Mouse (Mus musculus) neural tube, embryonic 14.5 days (tissue): ENCODE results near the gene Tas1r3. TPM values are rescaled to one million over a fixed set of nuclear protein-coding genes. Genes with fewer than 3 reads are reported as not detected.

ENCODE experiments used
- ATAC-seq: fragments of 200-750 bp; cut with Nextera tagmentation; 2 replicates; pipeline ENCODE4 v1.8.0; 2017; ENCODE audit warnings: low read depth, mild to moderate bottlenecking, moderate TSS enrichment, moderate library complexity
- H3K27ac ChIP-seq: fragments of 300-500 bp; sonication (generic); 2 replicates; pipeline ENCODE4 v1.5.1; 2014; ENCODE audit warnings: low read depth, mild to moderate bottlenecking, control low read depth, low read length, moderate library complexity, mixed read lengths
- H3K27me3 ChIP-seq: fragments of 300-500 bp; sonication (generic); 2 replicates; pipeline ENCODE4 v1.6.1; 2014; ENCODE audit warnings: low read length; ENCODE audit not compliant: control insufficient read depth, insufficient read depth
- H3K36me3 ChIP-seq: fragments of 300-500 bp; sonication (generic); 2 replicates; pipeline ENCODE4 v1.6.1; 2014; ENCODE audit warnings: low read length, mixed read lengths; ENCODE audit not compliant: control insufficient read depth, insufficient read depth
- H3K4me1 ChIP-seq: fragments of 300-500 bp; sonication (generic); 2 replicates; pipeline ENCODE4 v1.6.1; 2014; ENCODE audit warnings: low read length; ENCODE audit not compliant: control insufficient read depth, insufficient read depth
- H3K4me2 ChIP-seq: fragments of 300-500 bp; sonication (generic); 2 replicates; pipeline ENCODE4 v1.6.1; 2014; ENCODE audit warnings: mild to moderate bottlenecking, low read depth, low read length, control low read depth
- H3K4me3 ChIP-seq: fragments of 300-500 bp; sonication (generic); 2 replicates; pipeline ENCODE4 v1.5.1; 2014; ENCODE audit warnings: low read depth, low read length, control low read depth, mixed read lengths
- H3K9ac ChIP-seq: fragments of 300-500 bp; sonication (generic); replicated peaks from 2 replicates; pipeline ENCODE4 v1.6.1; 2014; ENCODE audit warnings: low read depth, mild to moderate bottlenecking, control low read depth, low read length, mixed read lengths
- H3K9me3 ChIP-seq: fragments of 300-500 bp; sonication (generic); 2 replicates; pipeline ENCODE4 v1.6.1; 2016; ENCODE audit warnings: low read length; ENCODE audit not compliant: control insufficient read depth
- WGBS: fragments of 180-500 bp; shearing (Covaris S2); extraction: QIAGEN DNeasy Blood & Tissue Kit; methylation state at CpG from one replicate; pipeline ENCODE4 v1.1.7; 2014; 5-methylcytosine and 5-hydroxymethylcytosine counted together
- polyA plus RNA-seq: library from polyadenylated mRNA; unstranded; fragments of >200 nt; fragmentation: Nextera tagmentation; extraction: Ambion mirVana; gene quantifications from 2 replicates; pipeline ENCODE4 v1.2.1, GENCODE M21; 2014

Gene Tas1r3
- polyA plus RNA-seq, 1 experiment from 2014 or later, result 0.47 TPM

- 15% methylated on average over 8 of the region's 8 CpGs for WGBS
- 0 out of 2 replicates have a peak, but pooled peaks have one; percentile 19 for ATAC-seq
- H3K27me3 ChIP-seq, result peaks cover 4% of the 10 kb centered on the region; the same call in 1 of the 2 replicates
- H3K27ac ChIP-seq, result no peak overlapping the region
- H3K4me1 ChIP-seq, result 0 out of 2 replicates have a peak, but pooled peaks cover 5% of the 10 kb centered on the region
- peak overlapping the region; percentile 53 for H3K4me2 ChIP-seq
- peak overlapping the region; percentile 26 for H3K4me3 ChIP-seq
- peak overlapping the region; percentile 21; the same call in 1 of the 2 replicates for H3K9ac ChIP-seq
- peaks cover 4% of the 10 kb centered on the region; the same call in 1 of the 2 replicates for H3K36me3 ChIP-seq
- no peaks in the 10 kb centered on the region for H3K9me3 ChIP-seq
These were observed 22.8 kb downstream of the Tas1r3 start for GRCm38 (mm10) chr4:155840076-155841002.

DNA sequence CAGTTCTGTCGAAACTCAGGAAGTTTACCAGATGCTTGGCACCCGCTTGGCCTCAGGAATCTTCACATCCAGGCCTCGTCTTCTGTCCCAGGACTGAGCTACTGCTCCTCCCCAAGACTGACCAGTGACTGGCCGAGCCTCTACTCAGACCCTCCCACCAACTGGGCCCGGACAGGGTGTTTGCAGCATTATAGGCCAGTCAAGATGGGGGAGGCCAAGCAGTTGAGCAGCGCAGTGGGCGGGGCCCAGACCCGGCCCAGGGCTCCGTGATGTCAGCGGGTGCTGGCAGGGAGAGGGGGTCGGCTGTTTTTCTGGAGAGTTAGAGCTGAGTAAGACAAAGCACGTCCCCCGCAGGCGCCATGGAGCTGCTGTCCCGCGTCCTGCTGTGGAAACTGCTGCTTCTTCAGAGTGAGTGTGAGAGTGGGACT, 23.7 kb downstream of the Tas1r3 start, which contains the start of gene Mxra8:
Gene Mxra8, plus strand, starts transcription at position 198 of the 428 bp plus-strand sequence.
- peak within 1 kb of the TSS; percentile 21; the same call in 1 of the 2 replicates for H3K9ac ChIP-seq
- peak within 1 kb of the TSS; percentile 26 for H3K4me3 ChIP-seq
- no peak within 1 kb of the TSS for H3K27ac ChIP-seq
- ATAC-seq, result peak; percentile 70; the same call in 1 of the 2 replicates
- H3K9me3 ChIP-seq, result no peaks in the 10 kb centered on the region
- WGBS, result 3% methylated on average over 16 of the region's 16 CpGs
- 0 out of 2 replicates have a peak, but pooled peaks cover 5% of the 10 kb centered on the region for H3K4me1 ChIP-seq
- peaks cover 4% of the 10 kb centered on the region; the same call in 1 of the 2 replicates for H3K27me3 ChIP-seq
- peaks cover 4% of the 10 kb centered on the region; the same call in 1 of the 2 replicates for H3K36me3 ChIP-seq
- peak within 1 kb of the TSS; percentile 53 for H3K4me2 ChIP-seq

- ATAC-seq, result no peak
- 72% methylated on average over 8 of the region's 8 CpGs for whole genome bisulfite sequencing
- Histone ChIP-seq H3K27ac (no peak overlapping the region), H3K4me2 (no peak overlapping the region), H3K27me3 (peaks cover 4% of the 10 kb centered on the region; the same call in 1 of the 2 replicates), H3K9me3 (no peaks in the 10 kb centered on the region), H3K9ac (no peak overlapping the region), H3K4me1 (peaks cover 13% of the 10 kb centered on the region), H3K4me3 (no peak overlapping the region), H3K36me3 (peaks cover 6% of the 10 kb centered on the region; the same call in 1 of the 2 replicates)
These were observed 24.7 kb downstream of the Tas1r3 start for GRCm38 (mm10) chr4:155838187-155839153.

DNA sequence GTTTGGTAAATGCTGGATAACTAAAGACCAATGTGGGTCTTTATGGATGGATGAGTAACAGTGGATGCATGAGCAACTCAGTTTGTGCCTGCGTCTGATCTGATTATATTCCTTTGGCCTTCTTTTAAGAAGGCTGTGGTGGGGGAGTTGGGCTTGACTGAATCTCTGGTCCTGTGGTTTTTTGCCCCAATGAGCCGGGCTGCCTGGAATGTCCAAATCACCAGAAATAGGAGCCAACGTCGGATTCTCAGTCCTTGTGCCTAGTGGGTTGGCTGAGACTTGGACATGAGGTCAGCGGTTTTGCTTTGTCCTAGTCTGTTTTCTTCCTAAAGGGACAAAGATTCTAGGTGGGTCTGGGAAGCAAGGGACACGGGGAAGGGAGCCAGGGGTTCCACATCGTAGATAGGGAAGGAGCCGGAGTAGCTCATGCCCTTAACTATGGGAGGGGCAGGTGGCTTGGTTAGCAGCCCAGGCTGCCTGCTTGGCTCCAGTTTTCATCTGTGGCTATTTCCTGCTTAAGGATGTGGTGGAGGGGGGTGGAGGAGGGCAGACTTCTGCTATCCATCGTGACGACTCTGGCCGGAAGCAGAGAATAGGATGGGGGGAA, 25.7 kb downstream of the Tas1r3 start:
- ATAC-seq, result no peak
- Histone ChIP-seq H3K4me3 (no peak overlapping the region), H3K9me3 (no peaks in the 10 kb centered on the region), H3K27ac (no peak overlapping the region), H3K9ac (no peak overlapping the region), H3K36me3 (peaks cover 4% of the 10 kb centered on the region; the same call in 1 of the 2 replicates), H3K4me1 (peaks cover 15% of the 10 kb centered on the region), H3K4me2 (no peak overlapping the region), H3K27me3 (peaks cover 4% of the 10 kb centered on the region; the same call in 1 of the 2 replicates)
- whole genome bisulfite sequencing, result 81% methylated on average over 11 of the region's 11 CpGs

DNA sequence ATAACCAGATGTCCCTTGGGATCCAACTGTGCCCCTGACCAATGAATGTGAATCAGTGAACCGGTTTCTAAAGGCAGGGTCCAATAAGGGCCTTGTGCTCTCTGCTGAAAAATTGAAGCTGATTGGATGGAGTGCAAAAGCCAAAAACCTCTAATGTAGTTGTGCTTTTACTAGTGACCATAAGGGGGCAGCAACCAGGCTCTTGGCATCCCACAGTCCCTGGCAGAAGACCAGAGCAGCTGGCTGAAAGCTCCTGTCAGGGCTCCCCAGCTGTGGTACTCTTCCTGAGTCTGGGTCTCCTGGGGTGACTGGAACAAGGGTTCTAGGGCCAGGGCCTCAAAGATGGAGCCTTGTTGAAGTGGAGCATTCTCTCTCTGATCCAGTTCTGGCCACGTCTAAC, 29.3 kb downstream of the Tas1r3 start:
- Histone ChIP-seq H3K27me3 (no peaks in the 10 kb centered on the region), H3K9me3 (no peaks in the 10 kb centered on the region), H3K36me3 (0 out of 2 replicates have a peak, but pooled peaks cover 3% of the 10 kb centered on the region), H3K27ac (peak overlapping the region; percentile 50), H3K4me2 (no peak overlapping the region), H3K4me1 (peaks cover 16% of the 10 kb centered on the region), H3K4me3 (no peak overlapping the region), H3K9ac (no peak overlapping the region)
- ATAC-seq, result no peak
- WGBS, result 40% methylated on average over 2 of the region's 2 CpGs

DNA sequence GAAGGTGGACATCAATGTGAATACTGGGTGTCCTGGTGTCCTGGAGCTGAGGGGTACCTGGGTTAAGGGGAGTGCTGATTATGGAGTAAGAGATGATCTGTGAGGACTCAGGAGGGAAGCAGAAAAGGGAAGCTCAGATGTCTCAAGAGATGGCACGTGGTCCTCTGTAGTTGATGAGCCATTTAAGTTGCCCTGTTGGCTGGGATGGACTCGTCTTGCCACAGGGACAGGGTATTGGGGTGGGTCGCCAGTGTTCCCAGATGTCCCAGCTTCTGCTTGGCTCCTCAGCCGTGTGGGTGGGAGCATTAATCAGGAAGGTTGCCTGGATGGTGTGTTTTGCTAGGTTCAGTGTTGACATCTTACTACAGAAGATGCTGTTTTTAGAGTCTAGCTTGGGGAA, 29.9 kb downstream of the Tas1r3 start:
- Histone ChIP-seq H3K27ac (no peak overlapping the region), H3K27me3 (no peaks in the 10 kb centered on the region), H3K9me3 (no peaks in the 10 kb centered on the region), H3K4me3 (no peak overlapping the region), H3K4me1 (peaks cover 16% of the 10 kb centered on the region), H3K4me2 (no peak overlapping the region), H3K36me3 (0 out of 2 replicates have a peak, but pooled peaks cover 3% of the 10 kb centered on the region), H3K9ac (no peak overlapping the region)
- 88% methylated on average over 4 of the region's 4 CpGs for WGBS
- no peak for ATAC-seq

- Histone ChIP-seq H3K9me3 (no peaks in the 10 kb centered on the region), H3K4me2 (peak overlapping the region; percentile 79), H3K27ac (no peak overlapping the region), H3K4me3 (peak overlapping the region; percentile 77), H3K36me3 (0 out of 2 replicates have a peak, but pooled peaks cover 7% of the 10 kb centered on the region), H3K4me1 (peaks cover 16% of the 10 kb centered on the region), H3K9ac (peak overlapping the region; percentile 65), H3K27me3 (no peaks in the 10 kb centered on the region)
- WGBS, result 52% methylated on average over 10 of the region's 10 CpGs
- no peak for ATAC-seq
These were observed 30.8 kb downstream of the Tas1r3 start for GRCm38 (mm10) chr4:155832321-155832720.

DNA sequence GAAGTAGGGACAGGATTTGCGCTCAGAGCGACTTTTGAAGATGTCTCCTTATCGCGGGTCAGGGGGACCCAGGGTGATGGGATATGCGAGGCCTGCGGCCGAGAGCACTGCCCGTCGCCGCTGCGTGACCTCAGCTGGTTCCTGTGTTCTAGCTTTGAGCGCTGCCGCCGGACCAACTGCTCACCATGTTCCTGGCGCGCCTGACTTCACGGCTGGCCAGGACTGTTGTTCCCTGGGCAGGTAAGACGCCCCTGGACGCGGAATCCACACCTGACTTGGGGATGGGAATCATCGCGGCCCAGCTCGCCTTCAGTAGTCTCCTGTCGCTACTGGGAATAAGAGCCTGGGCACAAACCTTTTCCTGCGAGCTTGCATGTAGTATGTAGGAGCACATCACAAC, 31.3 kb downstream of the Tas1r3 start:
- Histone ChIP-seq H3K36me3 (0 out of 2 replicates have a peak, but pooled peaks cover 8% of the 10 kb centered on the region), H3K27me3 (no peaks in the 10 kb centered on the region), H3K4me2 (peak overlapping the region; percentile 79), H3K4me1 (peaks cover 16% of the 10 kb centered on the region), H3K4me3 (peak overlapping the region; percentile 77), H3K9me3 (no peaks in the 10 kb centered on the region), H3K9ac (peak overlapping the region; percentile 65), H3K27ac (peak overlapping the region; percentile 84)
- 1% methylated on average over 25 of the region's 25 CpGs for WGBS
- no peak; the same call in 1 of the 2 replicates for ATAC-seq
